Mouse (Mus musculus): Measurements from ENCODE around the gene Ppm1h. TPM values are rescaled to one million over a fixed set of nuclear protein-coding genes. Genes with fewer than 3 reads are reported as not detected.

Gene Ppm1h
- polyA plus RNA-seq, 1 experiment from 2014 or later = 12.6 TPM

- 4% methylated on average over 10 of the region's 10 CpGs for WGBS
- H3K4me2 ChIP-seq (replicated peaks) = peak overlapping the region; percentile 88
- H3K36me3 ChIP-seq = peaks cover 13% of the 10 kb centered on the region
- no peak for ATAC-seq
- H3K27ac ChIP-seq = peak overlapping the region; percentile 100
- peak overlapping the region; percentile 99 for H3K9ac ChIP-seq (replicated peaks)
- peaks cover 39% of the 10 kb centered on the region for H3K4me1 ChIP-seq (replicated peaks)
- peak overlapping the region; percentile 94 for H3K4me3 ChIP-seq (replicated peaks)
- no peaks in the 10 kb centered on the region for H3K27me3 ChIP-seq
- H3K9me3 ChIP-seq = no peaks in the 10 kb centered on the region
These were observed 306.1 kb downstream of the Ppm1h start for GRCm38 (mm10) chr10:122984531-122985251.

- ATAC-seq = peak; percentile 2; the same call in 1 of the 2 replicates
- Histone ChIP-seq H3K4me2 (replicated peaks) (peak overlapping the region; percentile 88), H3K9ac (replicated peaks) (peak overlapping the region; percentile 99), H3K27ac (peak overlapping the region; percentile 100), H3K4me3 (replicated peaks) (peak overlapping the region; percentile 94), H3K27me3 (no peaks in the 10 kb centered on the region), H3K9me3 (no peaks in the 10 kb centered on the region), H3K36me3 (peaks cover 10% of the 10 kb centered on the region), H3K4me1 (replicated peaks) (peaks cover 39% of the 10 kb centered on the region)
- under 1% methylated on average over 37 of the region's 37 CpGs for WGBS
These were observed 306.6 kb downstream of the Ppm1h start for GRCm38 (mm10) chr10:122985252-122985514.

- H3K4me1 ChIP-seq (replicated peaks) = peaks cover 39% of the 10 kb centered on the region
- peak overlapping the region; percentile 99 for H3K9ac ChIP-seq (replicated peaks)
- peak overlapping the region; percentile 100 for H3K27ac ChIP-seq
- H3K4me2 ChIP-seq (replicated peaks) = peak overlapping the region; percentile 88
- no peaks in the 10 kb centered on the region for H3K27me3 ChIP-seq
- H3K36me3 ChIP-seq = peaks cover 7% of the 10 kb centered on the region
- WGBS = under 1% methylated on average over 72 of the region's 115 CpGs
- peak; percentile 93 for ATAC-seq
- peak overlapping the region; percentile 94 for H3K4me3 ChIP-seq (replicated peaks)
- no peaks in the 10 kb centered on the region for H3K9me3 ChIP-seq
These were observed 307.2 kb downstream of the Ppm1h start for GRCm38 (mm10) chr10:122985515-122986319.

GRCm38 (mm10) chr10:122986320-122987225 is 308.0 kb downstream of the Ppm1h start:
- H3K27me3 ChIP-seq = no peaks in the 10 kb centered on the region
- H3K4me1 ChIP-seq (replicated peaks) = peaks cover 35% of the 10 kb centered on the region
- no peaks in the 10 kb centered on the region for H3K9me3 ChIP-seq
- H3K4me3 ChIP-seq (replicated peaks) = peak overlapping the region; percentile 94
- H3K9ac ChIP-seq (replicated peaks) = peak overlapping the region; percentile 99
- 11% methylated on average over 51 of the region's 54 CpGs for WGBS
- H3K4me2 ChIP-seq (replicated peaks) = peak overlapping the region; percentile 88
- ATAC-seq = peak; percentile 76
- H3K27ac ChIP-seq = peak overlapping the region; percentile 100
- H3K36me3 ChIP-seq = peaks cover 11% of the 10 kb centered on the region

- Histone ChIP-seq H3K4me2 (replicated peaks) (no peak overlapping the region), H3K36me3 (peaks cover 13% of the 10 kb centered on the region), H3K9ac (replicated peaks) (no peak overlapping the region), H3K4me3 (replicated peaks) (no peak overlapping the region), H3K9me3 (no peaks in the 10 kb centered on the region), H3K27ac (peak overlapping the region; percentile 11; the same call in 1 of the 2 replicates), H3K27me3 (no peaks in the 10 kb centered on the region), H3K4me1 (replicated peaks) (peaks cover 31% of the 10 kb centered on the region)
- no peak for ATAC-seq
- WGBS = 31% methylated on average over 9 of the region's 9 CpGs
These were observed 309.1 kb downstream of the Ppm1h start for GRCm38 (mm10) chr10:122987671-122988128.

- no peak overlapping the region for H3K4me2 ChIP-seq (replicated peaks)
- no peaks in the 10 kb centered on the region for H3K9me3 ChIP-seq
- 88% methylated on average over 7 of the region's 7 CpGs for WGBS
- H3K27ac ChIP-seq = no peak overlapping the region
- ATAC-seq = no peak
- H3K4me1 ChIP-seq (replicated peaks) = peaks cover 25% of the 10 kb centered on the region
- H3K9ac ChIP-seq (replicated peaks) = no peak overlapping the region
- no peaks in the 10 kb centered on the region for H3K27me3 ChIP-seq
- peaks cover 17% of the 10 kb centered on the region for H3K36me3 ChIP-seq
- H3K4me3 ChIP-seq (replicated peaks) = no peak overlapping the region
These were observed 309.8 kb downstream of the Ppm1h start for GRCm38 (mm10) chr10:122988372-122988771.

- no peaks in the 10 kb centered on the region for H3K27me3 ChIP-seq
- H3K27ac ChIP-seq = no peak overlapping the region
- peaks cover 28% of the 10 kb centered on the region for H3K36me3 ChIP-seq
- no peak overlapping the region for H3K4me2 ChIP-seq (replicated peaks)
- H3K9me3 ChIP-seq = no peaks in the 10 kb centered on the region
- peaks cover 13% of the 10 kb centered on the region for H3K4me1 ChIP-seq (replicated peaks)
- no peak overlapping the region for H3K9ac ChIP-seq (replicated peaks)
- 95% methylated on average over 9 of the region's 9 CpGs for WGBS
- no peak overlapping the region for H3K4me3 ChIP-seq (replicated peaks)
- ATAC-seq = no peak
These were observed 311.4 kb downstream of the Ppm1h start for GRCm38 (mm10) chr10:122989916-122990315.

- no peak for ATAC-seq
- peaks cover 35% of the 10 kb centered on the region for H3K36me3 ChIP-seq
These were observed 312.0 kb downstream of the Ppm1h start for GRCm38 (mm10) chr10:122990606-122991005.

GRCm38 (mm10) chr10:122991053-122991452 is 312.5 kb downstream of the Ppm1h start:
- H3K9ac ChIP-seq (replicated peaks) = no peak overlapping the region
- peaks cover 39% of the 10 kb centered on the region for H3K36me3 ChIP-seq
- no peak for ATAC-seq
- no peak overlapping the region for H3K4me2 ChIP-seq (replicated peaks)
- WGBS = 97% methylated on average over 9 of the region's 9 CpGs
- H3K4me1 ChIP-seq (replicated peaks) = peaks cover 13% of the 10 kb centered on the region
- H3K27me3 ChIP-seq = no peaks in the 10 kb centered on the region
- H3K9me3 ChIP-seq = no peaks in the 10 kb centered on the region
- no peak overlapping the region for H3K4me3 ChIP-seq (replicated peaks)
- no peak overlapping the region for H3K27ac ChIP-seq

More at GRCm38 (mm10) chr10:122990606-122991005, 312.0 kb downstream of the Ppm1h start:
- Histone ChIP-seq H3K27ac (no peak overlapping the region), H3K27me3 (no peaks in the 10 kb centered on the region), H3K4me3 (replicated peaks) (no peak overlapping the region), H3K4me1 (replicated peaks) (peaks cover 13% of the 10 kb centered on the region), H3K9ac (replicated peaks) (no peak overlapping the region), H3K9me3 (no peaks in the 10 kb centered on the region), H3K4me2 (replicated peaks) (no peak overlapping the region)
- 94% methylated on average over 6 of the region's 6 CpGs for WGBS

- Histone ChIP-seq H3K36me3 (peaks cover 45% of the 10 kb centered on the region), H3K27ac (no peak overlapping the region), H3K9ac (replicated peaks) (no peak overlapping the region), H3K4me2 (replicated peaks) (no peak overlapping the region), H3K4me3 (replicated peaks) (no peak overlapping the region), H3K27me3 (no peaks in the 10 kb centered on the region), H3K9me3 (no peaks in the 10 kb centered on the region), H3K4me1 (replicated peaks) (peaks cover 11% of the 10 kb centered on the region)
- ATAC-seq = no peak
- WGBS = 89% methylated on average over 9 of the region's 9 CpGs
These were observed 313.1 kb downstream of the Ppm1h start for GRCm38 (mm10) chr10:122991648-122992047.

- Histone ChIP-seq H3K9ac (replicated peaks) (no peak overlapping the region), H3K4me2 (replicated peaks) (no peak overlapping the region), H3K27me3 (no peaks in the 10 kb centered on the region), H3K4me1 (replicated peaks) (no peaks in the 10 kb centered on the region), H3K27ac (no peak overlapping the region), H3K9me3 (no peaks in the 10 kb centered on the region), H3K36me3 (peaks cover 73% of the 10 kb centered on the region), H3K4me3 (replicated peaks) (no peak overlapping the region)
- no peak for ATAC-seq
- WGBS = 48% methylated on average over 17 of the region's 17 CpGs
These were observed 316.0 kb downstream of the Ppm1h start for GRCm38 (mm10) chr10:122994402-122995107.

Data from midbrain, embryonic 13.5 days (tissue).